Mouse (Mus musculus) gastrocnemius, postnatal 36 days (tissue): Measurements from ENCODE around the gene Acadvl. TPM values are rescaled to one million over a fixed set of nuclear protein-coding genes. Genes with fewer than 3 reads are reported as not detected.

Experiments
- DNase-seq, 2 experiments: peaks; one replicate each; pipeline ENCODE4 v3.0.0; 2022
- intact Hi-C: fragments of 180-260 bp; cut with DNase I; formaldehyde crosslinking; loops from one replicate; pipeline ENCODE4 v1.15.1; 2025
- microRNA-seq, 2 experiments: library from miRNA; unstranded; fragments of <30 nt; microRNA quantifications; one replicate each; pipeline ENCODE4 v1.2.0; 2021
- total RNA-seq, 2 experiments: library from RNA; stranded (reverse); gene quantifications; 2 replicates each; pipeline ENCODE4 v1.2.3; 2021

The Acadvl gene
- total RNA-seq, 2 experiments from 2014 or later = 320 to 384 TPM

DNA sequence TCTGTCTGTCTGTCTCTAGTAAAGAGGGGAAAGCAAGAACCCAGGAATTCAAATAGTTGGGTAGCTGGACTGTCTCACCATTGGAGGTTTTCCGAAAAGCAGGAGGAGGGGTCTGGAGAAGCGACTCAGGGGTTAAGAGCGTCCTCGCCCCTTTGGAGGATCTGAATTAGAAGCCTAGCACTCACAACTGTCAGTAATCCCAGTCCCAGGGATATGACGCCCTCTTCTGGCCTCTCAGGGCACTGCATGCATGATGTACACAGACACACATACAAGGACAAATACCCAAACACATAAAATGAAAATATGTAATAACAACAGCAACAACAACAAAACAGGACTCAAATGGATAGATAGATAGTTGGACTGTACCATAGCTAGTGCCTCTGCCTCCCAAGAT lies 54.6 kb downstream of the Acadvl start:
- no peak for DNase-seq
- intact Hi-C loops = no loop called here

Small RNA genes lying within 50 kb of the gene (microRNA-seq; reads per million reads assigned to microRNA genes)
- gene Gm44349 = 0 reads per million in 2 experiments
- 688 to 800 reads per million in 2 experiments for gene Mir324

Other genes starting within 250 kb of the Acadvl start
- 10 to 100 TPM; 24.3 to 26.2 TPM for gene Zbtb4, start 249.5 kb downstream of the Acadvl start, total RNA-seq
- gene Chrnb1, start 219.5 kb downstream of the Acadvl start, total RNA-seq = 10 to 100 TPM; 29.2 to 33.1 TPM
- gene Fgf11, start 213.6 kb downstream of the Acadvl start, total RNA-seq = 1 to 10 TPM; 4.6 to 4.8 TPM
- under 1 TPM; 0.12 to 0.20 TPM for gene Tmem102, start 209.8 kb downstream of the Acadvl start, total RNA-seq
- not detected for gene Gm39566, start 200.1 kb downstream of the Acadvl start, total RNA-seq
- not detected for gene Spem2, start 196.9 kb downstream of the Acadvl start, total RNA-seq
- not detected for gene Spem1, start 193.2 kb downstream of the Acadvl start, total RNA-seq
- 1 to 10 TPM; 2.4 to 2.9 TPM for gene Nlgn2, start 177.6 kb downstream of the Acadvl start, total RNA-seq
- gene Tmem256, start 176.9 kb downstream of the Acadvl start, total RNA-seq = 100 to 1,000 TPM; 104 to 140 TPM
- gene Plscr3, start 169.0 kb downstream of the Acadvl start, total RNA-seq = 10 to 100 TPM; 10.6 to 11.2 TPM
- gene Tnk1, start 156.7 kb downstream of the Acadvl start, total RNA-seq = not detected
- not detected for gene Tmem95, start 137.4 kb downstream of the Acadvl start, total RNA-seq
- 1 to 10 TPM; 1.3 to 1.5 TPM for gene Kctd11, start 134.0 kb downstream of the Acadvl start, total RNA-seq
- 1 to 10 TPM in 1 of 2 experiments, under 1 TPM in 1; 0.27 to 1.1 TPM for gene Acap1, start 119.9 kb downstream of the Acadvl start, total RNA-seq
- gene 2810408A11Rik, start 114.4 kb downstream of the Acadvl start, total RNA-seq = under 1 TPM in 1 of 2 experiments, not detected in 1; 0.59 TPM
- gene Neurl4, start 114.3 kb downstream of the Acadvl start, total RNA-seq = 10 to 100 TPM; 22.9 to 23.1 TPM
- gene Gps2, start 101.5 kb downstream of the Acadvl start, total RNA-seq = 10 to 100 TPM; 33.9 to 42.5 TPM
- 100 to 1,000 TPM; 402 to 432 TPM for gene Eif5a, start 93.5 kb downstream of the Acadvl start, total RNA-seq
- gene Ybx2, start 79.6 kb downstream of the Acadvl start, total RNA-seq = 10 to 100 TPM in 1 of 2 experiments, 1 to 10 TPM in 1; 5.4 to 10.6 TPM
- gene Slc2a4, start 67.2 kb downstream of the Acadvl start, total RNA-seq = 100 to 1,000 TPM; 382 to 407 TPM
- not detected for gene Cldn7, start 50.6 kb downstream of the Acadvl start, total RNA-seq
- gene Ctdnep1, start 34.3 kb downstream of the Acadvl start, total RNA-seq = 100 to 1,000 TPM; 171 to 246 TPM
- 10 to 100 TPM; 29.0 to 34.6 TPM for gene Elp5, start 32.9 kb downstream of the Acadvl start, total RNA-seq
- 100 to 1,000 TPM; 142 to 178 TPM for gene Gabarap, start 24.3 kb downstream of the Acadvl start, total RNA-seq
- 10 to 100 TPM; 12.6 to 16.5 TPM for gene Phf23, start 19.6 kb downstream of the Acadvl start, total RNA-seq
- 1 to 10 TPM; 3.3 to 4.6 TPM for gene Dvl2, start 14.8 kb downstream of the Acadvl start, total RNA-seq
- gene Dlg4, start 1.5 kb upstream of the Acadvl start, total RNA-seq = 1 to 10 TPM; 4.9 to 6.5 TPM
- gene Asgr1, start 38.7 kb upstream of the Acadvl start, total RNA-seq = not detected
- not detected for gene Asgr2, start 77.2 kb upstream of the Acadvl start, total RNA-seq
- gene Mgl2, start 114.9 kb upstream of the Acadvl start, total RNA-seq = 1 to 10 TPM; 1.1 to 1.2 TPM
- 1 to 10 TPM; 1.8 to 2.0 TPM for gene Clec10a, start 140.8 kb upstream of the Acadvl start, total RNA-seq
- gene Slc16a11, start 197.3 kb upstream of the Acadvl start, total RNA-seq = under 1 TPM; 0.46 to 0.49 TPM
- under 1 TPM; 0.74 to 0.94 TPM for gene Slc16a13, start 205.7 kb upstream of the Acadvl start, total RNA-seq
- 1 to 10 TPM; 3.7 to 6.5 TPM for gene Bcl6b, start 214.4 kb upstream of the Acadvl start, total RNA-seq
- gene 0610010K14Rik, start 222.5 kb upstream of the Acadvl start, total RNA-seq = 10 to 100 TPM; 29.3 to 31.9 TPM
- 1 to 10 TPM; 1.3 to 2.4 TPM for gene Gm21988, start 224.4 kb upstream of the Acadvl start, total RNA-seq
- gene Rnasek, start 224.4 kb upstream of the Acadvl start, total RNA-seq = 100 to 1,000 TPM in 1 of 2 experiments, 10 to 100 TPM in 1; 94.6 to 110 TPM
- 1 to 10 TPM in 1 of 2 experiments, under 1 TPM in 1; 0.82 to 1.2 TPM for gene Alox12, start 239.9 kb upstream of the Acadvl start, total RNA-seq